8 mouse cellular contexts compared by ENCODE assay signal in the genomic region with DNA sequence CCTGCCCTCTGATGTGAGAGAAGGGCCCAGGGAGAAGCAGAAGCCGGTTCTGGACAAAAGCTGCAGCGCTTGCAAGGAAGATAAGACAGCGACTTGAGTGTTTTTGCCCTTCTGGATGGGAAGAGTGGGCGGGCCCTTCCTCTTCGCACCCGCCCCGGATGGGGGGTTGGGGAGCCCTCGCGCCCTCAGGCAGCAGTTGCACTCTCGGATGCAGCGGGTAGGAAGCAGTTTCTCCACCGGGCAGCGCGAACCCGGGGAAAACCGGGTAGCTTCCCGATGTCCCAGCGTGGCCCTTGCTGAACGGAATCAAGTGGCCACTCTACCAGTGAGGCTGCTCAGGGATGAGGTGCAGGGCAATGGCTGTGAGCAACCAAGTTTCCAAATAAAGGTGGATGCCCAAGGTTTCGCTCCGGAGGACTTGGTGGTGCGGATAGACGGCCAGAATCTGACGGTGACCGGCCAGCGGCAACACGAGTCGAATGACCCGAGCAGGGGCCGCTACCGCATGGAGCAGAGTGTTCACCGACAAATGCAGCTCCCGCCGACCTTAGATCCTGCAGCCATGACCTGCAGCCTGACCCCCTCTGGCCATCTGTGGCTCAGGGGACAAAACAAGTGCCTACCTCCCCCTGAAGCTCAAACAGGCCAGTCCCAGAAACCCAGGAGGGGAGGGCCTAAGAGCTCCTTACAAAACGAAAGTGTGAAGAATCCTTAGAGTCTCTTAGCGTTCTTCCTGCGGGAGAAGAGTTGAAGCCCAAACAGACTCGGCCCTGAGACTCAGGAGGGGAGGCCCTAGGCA. TPM values are rescaled to one million over a fixed set of nuclear protein-coding genes. Genes with fewer than 3 reads are reported as not detected.
DNase-seq lines count a peak whose midpoint lies in the region; ATAC-seq lines count a peak whose summit lies in the region.

Gene Hspb9, plus strand, starts transcription at position 116 of the 799 bp plus-strand sequence.

- peaks cover 6% of the 10 kb centered on the region for H3K36me3 ChIP-seq in neural tube, embryonic 11.5 days (ENCODE audit: control insufficient read depth, insufficient read depth, low read length)

- H3K9ac ChIP-seq in neural tube, embryonic 11.5 days (ENCODE audit: low read length): peak within 1 kb of the TSS; percentile 41

- no peaks in the 10 kb centered on the region for H3K9me3 ChIP-seq in neural tube, embryonic 11.5 days (ENCODE audit: control insufficient read depth, low read length)

- peak; percentile 49 to 66 for DNase-seq in left cerebral cortex, postnatal 25 days (ENCODE audit: low spot score in 2 of 2)
- DNase-seq in left cerebral cortex, adult 9 months (ENCODE audit: low spot score in 2 of 2): no peak
- DNase-seq in embryo, embryonic 10.5 days (ENCODE audit: low spot score): peak; percentile 78
- DNase-seq in heart, adult 8-10 months (ENCODE audit: low spot score): peak; percentile 75
- peak; percentile 67 for DNase-seq in kidney, adult 11 months
- peak; percentile 79 to 82 for DNase-seq in lung, adult 18-20 months
- peak; percentile 66 for DNase-seq in neural tube, embryonic 11.5 days (ENCODE audit: low spot score)
- peak; percentile 76 for DNase-seq in testis, postnatal 10 days (ENCODE audit: low spot score)

- intact Hi-C loops in left cerebral cortex, postnatal 25 days (cut with DNase I): loop anchor here (1.0 to 2.0 kb wide), 3 partner anchors 25 to 245 kb away; partner anchors contain the start of gene Rab5c

- H3K4me3 ChIP-seq in neural tube, embryonic 11.5 days (ENCODE audit: low read depth, low read length): peak within 1 kb of the TSS; percentile 12; the same call in 1 of the 2 replicates

- H3K4me1 ChIP-seq in neural tube, embryonic 11.5 days (ENCODE audit: control insufficient read depth, insufficient read depth, low read length): peaks cover 18% of the 10 kb centered on the region

- WGBS in neural tube, embryonic 11.5 days: 5% methylated on average over 38 of the region's 38 CpGs

- H3K4me2 ChIP-seq in neural tube, embryonic 11.5 days (ENCODE audit: low read depth): peak within 1 kb of the TSS; percentile 39

- no peaks in the 10 kb centered on the region for H3K27me3 ChIP-seq in neural tube, embryonic 11.5 days (ENCODE audit: control insufficient read depth, insufficient read depth, low read length)

- peak within 1 kb of the TSS; percentile 34; the same call in 1 of the 2 replicates for H3K27ac ChIP-seq in neural tube, embryonic 11.5 days (ENCODE audit: low read depth, low read length)

- ATAC-seq in neural tube, embryonic 11.5 days (ENCODE audit: insufficient read depth, low FRiP score, low TSS enrichment): no peak

RNA-seq across cellular contexts. Expression of gene Hspb9, which starts in this region (rescaled TPM):
- not detected for total RNA-seq in left cerebral cortex, postnatal 25 days (2021)
- total RNA-seq in heart, adult 8-10 months (2022): under 1 TPM in 1 of 4 experiments, not detected in 3; 0.37 TPM
- polyA plus RNA-seq in neural tube, embryonic 11.5 days (2014; fragmentation: Nextera tagmentation; extraction: Ambion mirVana): not detected in 2 replicates

Comparison
In these comparisons a context has a peak if more than half of its experiments do, and no peak if none do; other contexts are left out.
1. Peak in DNase-seq in left cerebral cortex, postnatal 25 days; RNA of the gene not detected or under 1 TPM.
2. Peak in DNase-seq in heart, adult 8-10 months; RNA of the gene not detected or under 1 TPM.
3. Peak in DNase-seq, H3K4me3 ChIP-seq, H3K27ac ChIP-seq, H3K9ac ChIP-seq and H3K4me2 ChIP-seq in neural tube, embryonic 11.5 days; RNA of the gene not detected or under 1 TPM.
4. DNase-seq: peak in embryo, embryonic 10.5 days (single experiment), kidney, adult 11 months (single experiment), lung, adult 18-20 months (2 of 2) and testis, postnatal 10 days (single experiment); none in left cerebral cortex, adult 9 months (0 of 2).